Mouse (Mus musculus) C2C12 (cell line): ENCODE measurements around the gene Hoxd8.

Source experiments
- CEBPB ChIP-seq: IDR thresholded peaks from one replicate; pipeline ENCODE4 v1.6.1; 2011; ENCODE audit warnings: low read depth, mild to moderate bottlenecking, control low read depth, moderate library complexity
- CTCF ChIP-seq: IDR thresholded peaks from one replicate; pipeline ENCODE4 v1.5.1; 2011; ENCODE audit not compliant: control insufficient read depth, insufficient read depth, insufficient read length
- MAX ChIP-seq: IDR thresholded peaks from one replicate; pipeline ENCODE4 v1.6.1; 2011; ENCODE audit warnings: mild to moderate bottlenecking, control low read depth

DNA sequence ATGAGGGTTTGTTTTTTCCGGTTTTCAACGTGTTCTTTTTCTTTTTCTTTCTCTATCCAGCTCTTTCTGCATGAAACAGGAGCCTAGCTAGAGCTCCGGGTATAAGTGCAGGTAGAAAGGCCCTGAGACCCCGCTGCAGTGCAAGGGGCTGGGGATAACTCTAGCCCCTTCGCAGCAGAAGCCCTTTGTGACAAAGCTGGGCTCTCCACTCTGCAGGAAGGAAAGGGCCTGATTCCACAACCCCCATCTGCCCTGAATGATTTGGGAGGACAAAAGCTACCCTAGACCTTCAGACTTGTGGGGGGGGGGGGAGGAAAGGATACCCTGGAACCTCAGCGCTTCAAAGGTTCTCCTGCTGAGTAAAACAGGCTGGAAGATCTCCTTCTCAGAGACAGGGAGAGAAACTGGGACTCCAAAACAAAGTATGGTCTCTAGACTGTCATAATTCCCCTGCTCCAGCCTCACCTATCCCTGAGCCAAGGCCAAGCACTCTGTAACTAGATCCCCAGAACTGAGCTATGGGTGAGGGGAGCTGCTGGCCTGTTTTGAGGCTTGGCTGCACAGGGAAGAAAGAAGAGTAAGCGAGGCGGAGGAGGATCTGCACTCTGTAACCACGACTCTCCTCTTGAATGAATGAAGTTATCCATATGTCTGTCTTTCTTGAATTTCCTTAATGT, 27.9 kb upstream of the Hoxd8 start:
- TF ChIP-seq CTCF, result no peak
- TF ChIP-seq CEBPB, result no peak
- TF ChIP-seq MAX, result no peak
